Mouse (Mus musculus): ENCODE results near the gene Cnga4.
"Not testable (repeated sequence)": the region's sequence is repeated elsewhere in the genome, so short reads cannot be mapped to it uniquely, and the experiment has no call there.

The Cnga4 gene

DNA sequence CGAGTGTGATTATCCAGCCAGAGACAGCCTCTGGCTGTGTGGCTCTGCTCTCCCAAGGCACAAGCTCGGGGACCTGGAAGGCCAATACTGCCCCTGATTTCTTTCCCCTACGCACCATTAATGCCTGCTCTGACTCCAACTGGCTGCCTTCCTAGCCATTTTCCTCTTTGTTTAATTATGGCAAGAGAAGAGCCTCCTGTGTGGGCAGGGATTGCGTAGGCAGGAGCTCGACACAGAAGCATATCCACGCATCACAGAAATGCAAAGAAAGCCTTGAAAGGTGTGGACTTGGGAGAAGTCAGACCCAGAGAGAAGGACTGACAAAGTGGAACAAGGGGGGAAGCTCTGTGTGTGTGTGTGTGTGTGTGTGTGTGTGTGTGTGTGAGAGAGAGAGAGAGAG is 10.0 kb downstream of the Cnga4 start:
- DNase-seq (ENCODE audit: low spot score in 2 of 2), result no peak

- no peak for DNase-seq (ENCODE audit: low spot score in 2 of 2)
These were observed 12.2 kb downstream of the Cnga4 start for GRCm38 (mm10) chr7:105416529-105416928.

DNA sequence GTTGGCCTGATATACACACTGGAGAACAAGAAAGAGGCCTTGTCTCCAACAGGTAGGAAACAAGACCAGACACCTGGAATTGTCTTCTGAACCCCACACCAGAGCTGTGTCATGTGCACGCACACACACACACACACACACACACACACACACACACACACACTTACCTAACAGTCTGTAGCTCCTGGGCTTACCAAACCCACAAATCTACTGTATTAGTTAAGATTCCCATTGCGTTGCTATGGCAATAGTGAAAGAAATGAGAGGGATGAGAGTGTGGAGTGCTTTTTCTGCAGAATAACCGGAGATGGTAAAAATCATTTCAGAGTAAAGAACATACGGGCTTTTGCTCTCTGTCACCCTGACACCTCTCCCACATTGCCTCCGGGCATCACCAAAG is 13.7 kb downstream of the Cnga4 start:
- no peak for DNase-seq (ENCODE audit: low spot score in 2 of 2)

DNA sequence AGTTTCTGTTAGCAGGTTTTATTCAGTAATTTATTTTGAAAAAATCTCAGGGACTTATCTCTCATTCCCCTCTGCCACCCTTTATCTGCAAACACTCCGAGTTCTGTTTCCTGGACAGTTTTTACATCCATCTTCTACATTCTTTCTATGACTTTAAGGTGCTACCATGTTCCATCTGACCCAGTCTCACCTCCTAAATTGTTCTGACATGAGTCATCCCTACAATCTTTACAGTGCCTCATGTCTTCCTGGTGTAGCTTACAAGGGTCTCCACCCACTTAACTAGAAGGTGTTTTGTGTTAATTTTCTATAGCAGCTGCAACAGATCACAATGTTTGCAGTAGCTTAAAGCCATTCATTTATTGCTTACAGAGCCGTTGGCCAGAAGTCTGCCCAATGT is 16.5 kb downstream of the Cnga4 start:
- no peak for DNase-seq (ENCODE audit: low spot score in 2 of 2)

DNA sequence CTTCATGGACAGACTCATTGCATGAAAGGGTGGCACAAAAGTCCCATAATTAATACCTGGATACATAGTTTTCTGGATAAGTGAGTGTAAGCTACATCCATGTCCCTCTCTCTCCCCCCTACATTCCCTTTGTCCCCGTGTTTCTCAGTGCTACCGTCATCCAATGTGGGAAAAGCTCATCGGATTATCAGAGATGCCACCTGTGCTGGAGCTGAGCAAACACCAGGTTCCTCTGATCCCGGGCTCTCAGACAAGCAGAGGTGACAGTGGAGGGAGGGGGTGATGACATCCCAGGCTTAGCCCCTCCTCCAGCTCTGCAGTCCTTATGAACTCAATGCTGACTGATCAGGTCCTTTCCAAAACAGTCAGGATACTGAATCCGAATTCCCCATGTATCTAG is 20.0 kb downstream of the Cnga4 start:
- DNase-seq (ENCODE audit: low spot score in 2 of 2), result no peak

DNA sequence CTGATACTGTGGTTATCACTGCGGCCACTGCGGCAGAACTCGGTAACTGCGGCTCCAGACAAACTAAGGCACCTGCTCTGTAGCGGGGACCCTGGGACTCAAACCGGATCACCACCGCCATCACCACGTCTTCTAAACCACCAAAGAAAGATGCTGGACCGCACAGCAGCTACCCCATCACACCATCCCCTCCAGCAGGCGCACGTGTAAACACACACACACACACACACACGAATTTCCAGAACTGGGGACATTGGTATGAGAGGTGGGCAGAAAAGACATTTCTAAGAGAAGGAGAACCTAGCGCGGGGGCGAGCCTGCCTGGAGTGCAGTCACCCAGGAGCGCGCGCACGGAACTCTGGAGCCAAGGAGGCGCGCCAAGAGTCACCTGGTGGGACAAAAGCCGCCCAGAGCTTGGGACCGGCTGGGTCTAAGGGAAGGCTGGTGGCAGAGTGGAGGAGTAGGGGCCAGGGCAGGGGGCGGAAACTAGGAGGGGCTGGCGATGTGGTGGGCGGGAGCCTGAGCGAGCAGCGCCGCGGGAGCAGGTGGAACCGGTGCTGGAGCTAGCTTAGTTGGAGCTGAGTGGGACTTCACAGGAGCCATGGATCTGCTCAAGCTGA is 21.2 kb downstream of the Cnga4 start, which contains the start of gene Cckbr:
Gene Cckbr (plus strand): TSS at position 308 of the 620 bp plus-strand sequence.
- DNase-seq (ENCODE audit: low spot score in 2 of 2), result no peak

GRCm38 (mm10) chr7:105426051-105426450 is 21.7 kb downstream of the Cnga4 start:
- DNase-seq (ENCODE audit: low spot score in 2 of 2), result no peak

- no peak for DNase-seq (ENCODE audit: low spot score in 2 of 2)
These were observed 27.7 kb downstream of the Cnga4 start for GRCm38 (mm10) chr7:105432058-105432457.

- DNase-seq (ENCODE audit: low spot score in 2 of 2), result no peak
These were observed 29.5 kb downstream of the Cnga4 start for GRCm38 (mm10) chr7:105433859-105434258.

- DNase-seq (ENCODE audit: low spot score in 2 of 2), result no peak
These were observed 30.4 kb downstream of the Cnga4 start for GRCm38 (mm10) chr7:105434798-105435197.

GRCm38 (mm10) chr7:105437979-105438772 is 33.8 kb downstream of the Cnga4 start:
- DNase-seq (ENCODE audit: low spot score in 2 of 2), result no peak

DNA sequence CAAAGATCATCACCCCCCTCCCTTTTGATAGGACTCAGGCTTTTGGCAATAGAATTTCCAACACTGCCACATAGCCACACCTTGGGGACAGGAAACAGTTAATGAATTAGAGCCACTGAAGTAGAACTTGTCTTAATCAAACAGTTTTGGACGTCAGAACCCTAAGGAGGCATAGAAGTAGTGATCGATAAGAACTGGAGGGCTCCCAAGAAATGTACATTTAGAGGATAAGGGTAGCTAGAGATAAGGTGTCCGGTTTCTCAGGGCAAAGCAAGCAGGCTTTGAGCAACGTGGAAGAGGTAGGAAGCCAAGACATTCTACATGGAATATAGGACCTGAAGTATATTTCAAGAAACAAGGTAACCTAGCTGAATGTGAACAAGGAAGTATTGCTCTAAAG is 37.1 kb downstream of the Cnga4 start:
- DNase-seq (ENCODE audit: low spot score in 2 of 2), result no peak

DNA sequence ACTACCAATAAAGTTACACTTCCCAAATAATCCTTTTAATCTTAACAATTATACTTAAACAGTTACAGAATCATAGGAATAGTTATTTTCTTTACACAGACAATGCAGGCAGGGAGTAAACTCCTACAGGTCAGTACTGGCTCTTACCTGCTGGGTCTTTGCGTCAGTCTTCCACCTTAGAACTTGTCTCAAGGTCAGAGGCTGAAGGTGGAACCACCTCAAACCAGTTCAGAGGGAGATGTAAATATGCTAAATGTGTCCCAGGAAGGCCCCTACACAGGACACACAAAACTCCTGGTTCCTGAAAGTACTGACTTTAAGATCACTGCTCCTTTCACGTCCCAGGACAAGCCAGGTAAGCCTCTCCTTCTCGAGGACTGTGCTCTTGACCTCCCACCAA is 40.7 kb downstream of the Cnga4 start:
- no peak for DNase-seq (ENCODE audit: low spot score in 2 of 2)

GRCm38 (mm10) chr7:105453345-105453744 is 49.0 kb downstream of the Cnga4 start:
- DNase-seq (ENCODE audit: low spot score in 2 of 2), result not testable (repeated sequence)
